Mouse (Mus musculus): ENCODE results near the gene Snrnp70.
A peak's percentile ranks its signal among the peaks of the same experiment; 100 is the strongest.

Snrnp70 gene

DNA sequence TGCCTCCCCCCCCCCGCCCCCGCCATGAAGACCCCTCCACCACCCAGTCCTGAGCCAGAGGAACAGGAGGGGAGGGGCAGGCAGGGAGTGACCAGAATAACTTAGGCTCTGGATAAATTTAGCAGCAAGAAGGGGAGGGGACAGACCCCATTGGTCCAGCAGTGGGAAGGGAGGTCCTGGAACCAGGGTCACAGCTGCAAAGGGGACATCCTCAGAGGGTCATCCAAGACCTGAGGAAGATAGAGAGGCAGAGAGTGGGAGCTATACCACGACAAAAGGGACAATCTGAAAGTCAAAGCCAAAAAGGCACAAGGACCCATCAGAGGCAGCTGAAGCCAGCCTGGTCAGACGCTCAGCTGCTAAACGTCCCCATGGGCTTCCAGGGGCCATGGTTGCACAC lies 60.5 kb downstream of the Snrnp70 start, which contains the start of gene Hrc:
Gene Hrc (plus strand): TSS at position 235 of the 400 bp plus-strand sequence.
- DNase-seq = no peak

DNA sequence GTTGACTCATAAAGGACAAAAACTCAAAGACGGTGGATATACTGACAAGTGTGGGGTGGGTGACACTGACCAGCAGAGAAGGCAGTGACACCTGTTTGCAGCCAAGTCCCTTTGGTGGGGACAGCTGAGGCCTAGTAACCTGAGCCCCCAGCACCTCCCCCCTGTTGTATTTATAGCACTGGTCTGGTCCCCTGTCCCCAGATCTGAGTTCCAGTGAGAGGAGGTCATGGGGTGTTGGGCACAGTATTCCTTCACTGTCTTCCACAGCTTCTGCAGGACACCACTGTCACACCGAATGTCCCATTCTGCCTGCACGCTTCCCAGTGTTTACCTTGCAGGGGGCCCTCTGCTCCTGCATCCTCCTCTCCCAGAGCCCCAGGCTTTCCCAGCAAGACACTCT lies 60.9 kb downstream of the Snrnp70 start:
- no peak for DNase-seq

DNA sequence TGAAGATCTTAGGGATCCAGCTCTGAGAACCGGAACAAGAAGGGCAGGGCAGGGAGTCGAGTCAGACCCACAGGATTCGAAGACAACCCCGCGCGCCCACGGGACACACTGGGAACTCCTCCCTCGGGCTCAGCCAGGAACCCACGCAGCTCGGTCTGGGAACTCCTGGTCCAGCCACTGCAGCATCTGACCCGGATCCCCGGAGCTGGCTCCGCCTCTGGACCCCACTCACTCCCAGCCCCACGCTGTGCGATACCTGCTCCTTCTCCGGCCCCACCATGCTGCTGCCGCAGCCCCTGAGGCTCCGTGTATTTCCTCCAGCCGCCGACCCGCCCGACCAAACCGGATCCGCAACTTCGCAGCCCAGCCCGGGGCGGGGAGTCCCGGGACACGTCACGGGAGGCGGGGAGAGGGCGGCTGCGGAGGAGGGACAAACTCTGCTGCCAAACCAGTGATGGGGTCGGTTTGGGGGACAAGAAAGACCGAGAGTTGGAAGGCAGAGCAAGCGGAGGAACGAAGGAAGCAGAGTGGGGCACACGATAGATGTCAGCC lies 62.0 kb downstream of the Snrnp70 start, which contains the start of gene Trpm4:
Gene Trpm4 (minus strand): TSS at position 350 of the 552 bp plus-strand sequence.
- peak; percentile 89 for DNase-seq

DNA sequence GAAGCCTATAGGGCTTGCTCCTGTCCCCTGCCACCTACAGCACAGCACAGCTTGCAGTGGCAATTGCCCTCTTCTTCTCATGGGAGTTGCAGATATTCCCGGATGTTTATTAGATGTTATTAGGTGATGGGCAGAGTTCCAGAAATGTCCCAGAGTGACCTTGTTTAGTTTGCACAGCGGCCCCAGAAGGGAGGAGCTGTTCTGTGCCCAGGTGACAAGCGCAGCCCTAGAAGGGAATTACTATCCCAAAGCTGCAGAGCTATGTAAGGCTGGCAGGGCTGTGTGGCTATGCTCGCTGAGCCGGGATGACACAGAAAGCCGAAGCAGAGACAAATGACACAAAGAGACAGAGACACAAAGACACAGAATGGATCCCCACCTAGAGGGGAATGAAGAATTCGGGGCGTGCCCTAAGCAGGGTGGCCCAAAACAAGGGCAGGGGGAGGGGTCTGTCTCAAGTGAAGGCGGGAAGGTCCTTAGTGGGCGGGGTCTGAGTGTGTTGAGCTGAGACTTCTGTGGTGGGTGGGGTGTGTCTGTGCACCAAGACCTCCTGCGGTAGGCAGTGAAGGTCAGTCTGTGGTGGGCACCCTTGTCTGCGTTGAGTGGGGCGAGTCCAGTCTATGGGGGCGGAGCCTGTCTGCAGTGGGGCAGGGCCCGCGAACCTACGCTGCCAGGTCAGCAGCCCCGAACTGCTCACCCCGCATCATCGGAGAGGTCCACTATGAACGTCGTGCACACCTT lies 62.7 kb downstream of the Snrnp70 start:
- peak; percentile 61 for DNase-seq

DNA sequence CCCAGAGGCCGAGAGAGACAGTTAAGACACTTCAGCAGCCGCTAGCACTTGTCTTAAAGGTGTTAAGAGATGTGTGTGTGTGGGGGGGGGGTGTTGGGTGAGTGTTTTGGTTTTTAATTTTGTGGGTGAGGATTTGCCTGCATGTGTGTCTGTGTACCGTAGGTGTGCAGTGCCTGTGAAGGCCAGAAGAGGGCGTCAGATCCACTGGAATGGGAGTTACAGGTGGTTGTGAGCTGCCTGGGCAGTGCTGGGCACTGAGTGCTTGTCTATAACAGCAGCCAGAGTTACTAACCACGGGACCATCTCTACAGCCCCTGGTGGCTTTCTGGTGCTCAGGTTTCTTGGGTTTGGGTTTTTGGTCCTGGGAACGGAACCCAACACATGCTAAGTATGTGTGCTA lies 64.0 kb downstream of the Snrnp70 start:
- DNase-seq = no peak

DNA sequence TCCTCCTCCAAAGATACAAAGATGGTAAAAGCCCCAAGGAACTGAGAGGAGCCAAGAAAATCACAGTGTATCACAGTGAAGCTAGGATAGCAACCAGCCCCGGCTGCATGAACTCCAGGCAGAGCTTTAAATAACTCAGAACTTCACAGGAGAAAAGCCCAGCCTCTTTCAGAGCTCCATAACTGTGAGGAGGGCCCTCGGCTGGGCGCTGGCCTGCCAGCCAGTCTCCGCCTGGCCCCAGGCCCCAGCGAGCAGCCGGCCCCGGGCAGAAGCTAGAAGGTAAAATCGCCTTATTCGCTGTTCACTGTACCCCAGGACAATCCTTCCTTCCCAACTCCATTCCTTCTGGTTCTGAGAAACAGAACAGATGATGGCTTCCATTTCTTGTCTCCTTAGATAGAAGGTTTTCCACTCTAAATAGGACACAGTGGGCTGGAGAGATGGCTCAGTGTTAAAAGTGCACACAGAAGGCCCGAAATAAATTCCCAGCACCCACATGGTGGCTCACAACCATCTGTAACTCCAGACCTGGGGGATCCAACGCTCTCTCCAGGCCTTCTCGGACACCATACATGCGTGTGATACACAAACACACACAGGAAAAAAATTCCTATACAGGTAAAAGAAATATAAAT lies 66.6 kb downstream of the Snrnp70 start:
- DNase-seq = no peak

Data from kidney, adult 18-20 months (tissue).